Mouse (Mus musculus): ENCODE measurements around the gene Alkbh6. TPM values are rescaled to one million over a fixed set of nuclear protein-coding genes. Genes with fewer than 3 reads are reported as not detected.
A peak's percentile ranks its signal among the peaks of the same experiment; 100 is the strongest.

The Alkbh6 gene
- polyA plus RNA-seq, 1 experiment from 2014 or later: 68.9 TPM

DNA sequence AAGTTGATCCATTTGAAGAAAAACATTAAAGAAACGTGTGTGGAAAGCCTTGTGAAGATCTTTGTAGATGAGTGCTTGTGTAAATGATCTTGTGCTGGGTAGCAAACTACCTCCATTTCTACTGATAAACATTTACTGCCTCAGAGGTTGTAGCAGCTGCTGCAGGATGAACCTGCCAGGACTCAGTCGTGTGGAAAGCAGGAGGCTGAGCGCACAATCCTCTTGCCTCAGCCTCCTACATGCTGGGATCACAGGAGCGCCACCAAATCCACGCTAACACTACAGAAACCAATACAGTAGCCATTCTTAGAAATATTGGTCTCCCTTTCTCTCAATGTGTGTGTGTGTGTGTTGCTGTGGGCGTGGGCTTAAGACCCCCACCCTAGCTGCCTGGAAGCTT is 20.5 kb upstream of the Alkbh6 start:
- WGBS: 62% methylated on average over 6 of the region's 6 CpGs
- H3K4me3 ChIP-seq (ENCODE audit: control insufficient read depth in 1 of 2, insufficient read depth in 1 of 2, low read depth in 1 of 2, low read length in 2 of 2): no peak overlapping the region
- H3K36me3 ChIP-seq (ENCODE audit: control insufficient read depth, insufficient read depth, low read length): no peaks in the 10 kb centered on the region
- H3K9me3 ChIP-seq (ENCODE audit: control insufficient read depth, low read length): no peaks in the 10 kb centered on the region
- H3K9ac ChIP-seq (ENCODE audit: low read length): no peak overlapping the region
- H3K27me3 ChIP-seq (ENCODE audit: control insufficient read depth, insufficient read depth, low read length): no peaks in the 10 kb centered on the region; the same call in 1 of the 2 replicates
- ATAC-seq (ENCODE audit: insufficient number of reproducible peaks, insufficient read depth, low FRiP score, low read depth): no peak
- peaks cover 6% of the 10 kb centered on the region in 2 experiments; a peak in 3 of 4 replicates for H3K4me1 ChIP-seq (ENCODE audit: control insufficient read depth in 2 of 2, insufficient read depth in 2 of 2, low read length in 2 of 2)
- H3K27ac ChIP-seq (replicated peaks in 1 of 2; ENCODE audit: control insufficient read depth in 1 of 2, insufficient read depth in 1 of 2, low read depth in 2 of 2, low read length in 2 of 2): no peak overlapping the region
- no peak overlapping the region for H3K4me2 ChIP-seq (ENCODE audit: low read length)

DNA sequence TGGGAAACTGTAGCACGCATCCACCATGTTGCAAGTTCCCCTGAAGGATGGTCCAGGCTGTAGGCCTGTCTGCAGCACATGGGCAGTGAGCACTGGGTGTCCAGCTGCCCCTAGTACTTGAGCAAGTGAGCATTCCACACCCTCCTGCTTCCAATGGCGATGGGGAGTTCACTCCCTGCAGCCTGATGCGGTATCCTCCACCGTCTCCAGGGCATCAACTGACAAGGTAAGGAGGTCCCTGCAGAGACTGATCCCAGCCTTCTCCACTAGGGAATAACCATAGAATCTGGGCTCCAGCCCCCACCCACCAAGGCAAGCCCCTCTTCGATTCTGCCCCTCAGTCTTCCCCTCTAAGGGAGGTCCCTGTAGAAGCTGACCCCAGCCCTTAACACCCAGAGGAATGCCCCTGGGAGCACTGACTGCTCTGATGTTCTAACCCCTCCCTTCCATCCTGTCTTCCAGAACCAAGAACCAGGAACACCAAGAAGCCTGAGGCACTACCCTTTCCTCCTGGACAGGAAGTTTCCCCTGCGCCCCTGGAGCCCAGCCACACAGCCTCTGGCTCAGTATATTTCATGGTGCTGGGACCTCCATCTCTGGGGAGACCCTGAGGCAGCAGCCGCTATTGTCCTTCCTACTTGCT is 19.3 kb upstream of the Alkbh6 start:
- ATAC-seq (ENCODE audit: insufficient number of reproducible peaks, insufficient read depth, low FRiP score, low read depth): no peak
- no peaks in the 10 kb centered on the region for H3K9me3 ChIP-seq (ENCODE audit: control insufficient read depth, low read length)
- H3K36me3 ChIP-seq (ENCODE audit: control insufficient read depth, insufficient read depth, low read length): no peaks in the 10 kb centered on the region
- H3K27me3 ChIP-seq (ENCODE audit: control insufficient read depth, insufficient read depth, low read length): no peaks in the 10 kb centered on the region; the same call in 1 of the 2 replicates
- no peak overlapping the region for H3K4me2 ChIP-seq (ENCODE audit: low read length)
- no peak overlapping the region for H3K27ac ChIP-seq (replicated peaks in 1 of 2; ENCODE audit: control insufficient read depth in 1 of 2, insufficient read depth in 1 of 2, low read depth in 2 of 2, low read length in 2 of 2)
- 55% methylated on average over 7 of the region's 7 CpGs for WGBS
- H3K9ac ChIP-seq (ENCODE audit: low read length): no peak overlapping the region
- no peak overlapping the region for H3K4me3 ChIP-seq (ENCODE audit: control insufficient read depth in 1 of 2, insufficient read depth in 1 of 2, low read depth in 1 of 2, low read length in 2 of 2)
- H3K4me1 ChIP-seq (ENCODE audit: control insufficient read depth in 2 of 2, insufficient read depth in 2 of 2, low read length in 2 of 2): peaks cover 6 to 7% of the 10 kb centered on the region in 2 experiments; a peak in 3 of 4 replicates

DNA sequence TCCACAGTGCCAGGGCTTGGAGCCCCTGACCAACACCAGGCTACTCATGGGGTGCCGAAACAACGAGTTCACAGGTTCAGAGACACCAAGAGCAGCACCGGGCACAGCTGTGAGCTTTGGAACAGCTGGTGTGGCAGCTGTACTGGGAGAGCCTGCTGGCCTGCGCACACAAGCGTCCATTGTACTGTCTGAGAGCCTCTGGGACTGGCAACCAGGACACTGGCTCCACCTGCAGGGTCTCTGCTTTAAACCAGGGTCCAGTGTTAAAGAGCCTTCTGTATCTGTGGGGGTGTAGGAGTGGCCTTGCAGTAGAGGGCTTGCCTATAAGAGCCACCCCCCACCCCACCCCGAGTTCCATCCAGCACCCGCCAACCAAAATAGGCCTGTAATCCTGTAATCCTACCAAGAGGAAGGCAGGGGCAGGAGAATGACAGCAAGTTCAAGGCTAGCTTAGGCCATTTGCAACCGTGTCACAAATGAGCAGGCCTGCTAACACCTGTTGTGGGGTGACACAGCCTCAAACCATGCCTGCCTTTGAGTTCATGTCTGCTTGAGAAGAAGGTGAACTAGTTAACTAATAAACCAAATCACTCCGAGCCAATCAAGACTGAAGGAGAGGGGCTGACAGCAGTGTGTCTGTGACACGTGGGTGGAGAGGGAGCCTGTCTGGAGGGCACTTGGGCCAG is 18.7 kb upstream of the Alkbh6 start:
- H3K27me3 ChIP-seq (ENCODE audit: control insufficient read depth, insufficient read depth, low read length): no peaks in the 10 kb centered on the region; the same call in 1 of the 2 replicates
- no peak overlapping the region for H3K9ac ChIP-seq (ENCODE audit: low read length)
- peak; percentile 56; the same call in 1 of the 2 replicates for ATAC-seq (ENCODE audit: insufficient number of reproducible peaks, insufficient read depth, low FRiP score, low read depth)
- H3K4me2 ChIP-seq (ENCODE audit: low read length): no peak overlapping the region
- H3K4me3 ChIP-seq (ENCODE audit: control insufficient read depth in 1 of 2, insufficient read depth in 1 of 2, low read depth in 1 of 2, low read length in 2 of 2): no peak overlapping the region
- 54% methylated on average over 10 of the region's 10 CpGs for WGBS
- H3K4me1 ChIP-seq (ENCODE audit: control insufficient read depth in 2 of 2, insufficient read depth in 2 of 2, low read length in 2 of 2): peaks cover 6 to 7% of the 10 kb centered on the region in 2 experiments; a peak in 3 of 4 replicates
- H3K36me3 ChIP-seq (ENCODE audit: control insufficient read depth, insufficient read depth, low read length): no peaks in the 10 kb centered on the region
- H3K27ac ChIP-seq (replicated peaks in 1 of 2; ENCODE audit: control insufficient read depth in 1 of 2, insufficient read depth in 1 of 2, low read depth in 2 of 2, low read length in 2 of 2): no peak overlapping the region
- H3K9me3 ChIP-seq (ENCODE audit: control insufficient read depth, low read length): no peaks in the 10 kb centered on the region

GRCm38 (mm10) chr7:30291215-30292131 is 17.0 kb upstream of the Alkbh6 start, which contains the start of gene Clip3:
TSS of gene Clip3 (plus strand) at chr7:30291728.
- peak within 1 kb of the TSS; percentile 51 to 77 for H3K4me3 ChIP-seq (ENCODE audit: control insufficient read depth in 1 of 2, insufficient read depth in 1 of 2, low read depth in 1 of 2, low read length in 2 of 2)
- peak within 1 kb of the TSS; percentile 69 for H3K9ac ChIP-seq (ENCODE audit: low read length)
- H3K27me3 ChIP-seq (ENCODE audit: control insufficient read depth, insufficient read depth, low read length): no peaks in the 10 kb centered on the region; the same call in 1 of the 2 replicates
- no peak for ATAC-seq (ENCODE audit: insufficient number of reproducible peaks, insufficient read depth, low FRiP score, low read depth)
- H3K9me3 ChIP-seq (ENCODE audit: control insufficient read depth, low read length): no peaks in the 10 kb centered on the region
- H3K4me1 ChIP-seq (ENCODE audit: control insufficient read depth in 2 of 2, insufficient read depth in 2 of 2, low read length in 2 of 2): peaks cover 6 to 7% of the 10 kb centered on the region in 2 experiments; a peak in 3 of 4 replicates
- peak within 1 kb of the TSS; percentile 56 for H3K4me2 ChIP-seq (ENCODE audit: low read length)
- no peaks in the 10 kb centered on the region for H3K36me3 ChIP-seq (ENCODE audit: control insufficient read depth, insufficient read depth, low read length)
- H3K27ac ChIP-seq (replicated peaks in 1 of 2; ENCODE audit: control insufficient read depth in 1 of 2, insufficient read depth in 1 of 2, low read depth in 2 of 2, low read length in 2 of 2): peak within 1 kb of the TSS; percentile 15 to 28; a peak in 2 of 4 replicates
- WGBS: 7% methylated on average over 35 of the region's 35 CpGs

GRCm38 (mm10) chr7:30293795-30294194 is 14.7 kb upstream of the Alkbh6 start:
- ATAC-seq (ENCODE audit: insufficient number of reproducible peaks, insufficient read depth, low FRiP score, low read depth): no peak
- no peak overlapping the region for H3K27ac ChIP-seq (replicated peaks in 1 of 2; ENCODE audit: control insufficient read depth in 1 of 2, insufficient read depth in 1 of 2, low read depth in 2 of 2, low read length in 2 of 2)
- H3K9me3 ChIP-seq (ENCODE audit: control insufficient read depth, low read length): no peaks in the 10 kb centered on the region
- no peak overlapping the region for H3K9ac ChIP-seq (ENCODE audit: low read length)
- H3K4me1 ChIP-seq (ENCODE audit: control insufficient read depth in 2 of 2, insufficient read depth in 2 of 2, low read length in 2 of 2): peaks cover 6 to 7% of the 10 kb centered on the region in 2 experiments; a peak in 3 of 4 replicates
- 54% methylated on average over 13 of the region's 13 CpGs for WGBS
- H3K27me3 ChIP-seq (ENCODE audit: control insufficient read depth, insufficient read depth, low read length): no peaks in the 10 kb centered on the region; the same call in 1 of the 2 replicates
- no peak overlapping the region for H3K4me2 ChIP-seq (ENCODE audit: low read length)
- 0 out of 2 replicates have a peak, but pooled peaks cover 8% of the 10 kb centered on the region for H3K36me3 ChIP-seq (ENCODE audit: control insufficient read depth, insufficient read depth, low read length)
- H3K4me3 ChIP-seq (ENCODE audit: control insufficient read depth in 1 of 2, insufficient read depth in 1 of 2, low read depth in 1 of 2, low read length in 2 of 2): no peak overlapping the region

DNA sequence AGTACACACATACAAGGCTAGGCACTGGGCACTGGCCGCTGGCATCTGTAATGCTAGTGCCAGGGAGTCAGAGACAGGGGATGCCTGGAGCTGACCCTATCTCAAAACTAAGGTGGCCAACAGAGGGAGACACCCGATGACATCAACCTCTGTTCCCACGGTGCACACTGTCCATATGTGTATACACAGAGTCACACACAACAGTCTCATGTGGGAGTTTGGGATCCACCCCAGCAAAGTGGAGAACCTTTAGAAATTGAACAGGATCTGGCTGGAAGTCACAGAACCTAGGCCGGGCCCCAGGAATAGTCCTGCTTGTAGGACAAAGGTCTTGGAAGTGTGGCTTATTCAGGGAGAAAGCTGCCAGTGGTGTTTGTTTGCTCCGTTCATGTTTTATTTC is 14.2 kb upstream of the Alkbh6 start:
- 0 out of 2 replicates have a peak, but pooled peaks cover 8% of the 10 kb centered on the region for H3K36me3 ChIP-seq (ENCODE audit: control insufficient read depth, insufficient read depth, low read length)
- H3K9ac ChIP-seq (ENCODE audit: low read length): no peak overlapping the region
- no peak overlapping the region for H3K27ac ChIP-seq (replicated peaks in 1 of 2; ENCODE audit: control insufficient read depth in 1 of 2, insufficient read depth in 1 of 2, low read depth in 2 of 2, low read length in 2 of 2)
- H3K4me1 ChIP-seq (ENCODE audit: control insufficient read depth in 2 of 2, insufficient read depth in 2 of 2, low read length in 2 of 2): peaks cover 6 to 7% of the 10 kb centered on the region in 2 experiments; a peak in 3 of 4 replicates
- no peak overlapping the region for H3K4me3 ChIP-seq (ENCODE audit: control insufficient read depth in 1 of 2, insufficient read depth in 1 of 2, low read depth in 1 of 2, low read length in 2 of 2)
- H3K4me2 ChIP-seq (ENCODE audit: low read length): no peak overlapping the region
- no peaks in the 10 kb centered on the region for H3K27me3 ChIP-seq (ENCODE audit: control insufficient read depth, insufficient read depth, low read length)
- no peaks in the 10 kb centered on the region for H3K9me3 ChIP-seq (ENCODE audit: control insufficient read depth, low read length)
- 85% methylated on average over 5 of the region's 5 CpGs for WGBS
- ATAC-seq (ENCODE audit: insufficient number of reproducible peaks, insufficient read depth, low FRiP score, low read depth): no peak

- peak; percentile 40; the same call in 1 of the 2 replicates for ATAC-seq (ENCODE audit: insufficient number of reproducible peaks, insufficient read depth, low FRiP score, low read depth)
- no peak overlapping the region for H3K4me2 ChIP-seq (ENCODE audit: low read length)
These were observed 13.4 kb upstream of the Alkbh6 start for GRCm38 (mm10) chr7:30295103-30295502.

More at GRCm38 (mm10) chr7:30295103-30295502, 13.4 kb upstream of the Alkbh6 start:
- Histone ChIP-seq H3K9me3 (ENCODE audit: control insufficient read depth, low read length) (no peaks in the 10 kb centered on the region), H3K36me3 (ENCODE audit: control insufficient read depth, insufficient read depth, low read length) (0 out of 2 replicates have a peak, but pooled peaks cover 8% of the 10 kb centered on the region), H3K4me1 (ENCODE audit: control insufficient read depth in 2 of 2, insufficient read depth in 2 of 2, low read length in 2 of 2) (peaks cover 6 to 7% of the 10 kb centered on the region in 2 experiments; a peak in 3 of 4 replicates), H3K9ac (ENCODE audit: low read length) (no peak overlapping the region), H3K27me3 (ENCODE audit: control insufficient read depth, insufficient read depth, low read length) (no peaks in the 10 kb centered on the region), H3K4me3 (ENCODE audit: control insufficient read depth in 1 of 2, insufficient read depth in 1 of 2, low read depth in 1 of 2, low read length in 2 of 2) (no peak overlapping the region), H3K27ac (replicated peaks in 1 of 2; ENCODE audit: control insufficient read depth in 1 of 2, insufficient read depth in 1 of 2, low read depth in 2 of 2, low read length in 2 of 2) (no peak overlapping the region)
- WGBS: 36% methylated on average over 10 of the region's 10 CpGs

Measured in heart, embryonic 14.5 days (tissue).